Mouse (Mus musculus) C2C12 (cell line): Measurements from ENCODE around the gene Inpp5b.
"Not testable (repeated sequence)": the region's sequence is repeated elsewhere in the genome, so short reads cannot be mapped to it uniquely, and the experiment has no call there.

Experiments
- CEBPB ChIP-seq: IDR thresholded peaks from one replicate; pipeline ENCODE4 v1.6.1; 2011; ENCODE audit warnings: low read depth, mild to moderate bottlenecking, control low read depth, moderate library complexity
- CTCF ChIP-seq: IDR thresholded peaks from one replicate; pipeline ENCODE4 v1.5.1; 2011; ENCODE audit not compliant: control insufficient read depth, insufficient read depth, insufficient read length
- MAX ChIP-seq: IDR thresholded peaks from one replicate; pipeline ENCODE4 v1.6.1; 2011; ENCODE audit warnings: mild to moderate bottlenecking, control low read depth
- USF1 ChIP-seq: IDR thresholded peaks from one replicate; pipeline ENCODE4 v1.6.1; 2011; ENCODE audit warnings: low read depth, mild to moderate bottlenecking, control low read depth, moderate library complexity

- TF ChIP-seq CEBPB, CTCF, MAX, USF1: not testable (repeated sequence)
Observed at GRCm38 (mm10) chr4:124707381-124708199, 34.1 kb upstream of the Inpp5b start.
